Mouse (Mus musculus): ENCODE results near the gene Ccnc.

GRCm38 (mm10) chr4:21788903-21789302 is 61.4 kb downstream of the Ccnc start:
- no peak for TF ChIP-seq CTCF (IDR thresholded peaks at IDR 0.05; ENCODE audit: low read depth)
- no peak for TF ChIP-seq EP300 (IDR thresholded peaks at IDR 0.05; ENCODE audit: low read depth)

Data from heart, postnatal 0 days (tissue).